Mouse (Mus musculus): ENCODE results near the gene Erg. TPM values are rescaled to one million over a fixed set of nuclear protein-coding genes. Genes with fewer than 3 reads are reported as not detected.

Gene Erg
- polyA plus RNA-seq, 1 experiment from 2014 or later = 1.8 TPM

- Histone ChIP-seq H3K27me3 (no peaks in the 10 kb centered on the region), H3K4me3 (replicated peaks) (no peak overlapping the region), H3K4me1 (replicated peaks) (no peaks in the 10 kb centered on the region), H3K9ac (no peak overlapping the region), H3K9me3 (replicated peaks) (no peaks in the 10 kb centered on the region), H3K36me3 (replicated peaks) (no peaks in the 10 kb centered on the region), H3K4me2 (no peak overlapping the region), H3K27ac (replicated peaks) (no peak overlapping the region)
- ATAC-seq (ENCODE audit: insufficient read depth) = no peak
- 21% methylated on average over 5 of the region's 5 CpGs for WGBS (ENCODE audit: insufficient replicate concordance)
Observed at GRCm38 (mm10) chr16:95478558-95478957, 107.8 kb downstream of the Erg start.

- no peak overlapping the region for H3K4me3 ChIP-seq (replicated peaks)
- WGBS (ENCODE audit: insufficient replicate concordance) = 56% methylated on average over 3 of the region's 3 CpGs
- H3K27me3 ChIP-seq = no peaks in the 10 kb centered on the region
- H3K9ac ChIP-seq = no peak overlapping the region
- no peak overlapping the region for H3K4me2 ChIP-seq
- H3K4me1 ChIP-seq (replicated peaks) = no peaks in the 10 kb centered on the region
- no peak for ATAC-seq (ENCODE audit: insufficient read depth)
- no peaks in the 10 kb centered on the region for H3K9me3 ChIP-seq (replicated peaks)
- H3K36me3 ChIP-seq (replicated peaks) = no peaks in the 10 kb centered on the region
- H3K27ac ChIP-seq (replicated peaks) = no peak overlapping the region
Observed at GRCm38 (mm10) chr16:95475041-95475440, 111.4 kb downstream of the Erg start.

GRCm38 (mm10) chr16:95473946-95474345 is 112.4 kb downstream of the Erg start:
- no peak for ATAC-seq (ENCODE audit: insufficient read depth)
- no peaks in the 10 kb centered on the region for H3K4me1 ChIP-seq (replicated peaks)
- 57% methylated on average over 3 of the region's 3 CpGs for WGBS (ENCODE audit: insufficient replicate concordance)

GRCm38 (mm10) chr16:95472771-95473170 is 113.6 kb downstream of the Erg start:
- H3K4me2 ChIP-seq = no peak overlapping the region
- no peak for ATAC-seq (ENCODE audit: insufficient read depth)
- no peak overlapping the region for H3K27ac ChIP-seq (replicated peaks)
- H3K36me3 ChIP-seq (replicated peaks) = no peaks in the 10 kb centered on the region
- H3K9ac ChIP-seq = no peak overlapping the region
- no peaks in the 10 kb centered on the region for H3K9me3 ChIP-seq (replicated peaks)
- 79% methylated on average over 11 of the region's 11 CpGs for WGBS (ENCODE audit: insufficient replicate concordance)
- no peaks in the 10 kb centered on the region for H3K4me1 ChIP-seq (replicated peaks)
- no peaks in the 10 kb centered on the region for H3K27me3 ChIP-seq
- H3K4me3 ChIP-seq (replicated peaks) = no peak overlapping the region

More at GRCm38 (mm10) chr16:95473946-95474345, 112.4 kb downstream of the Erg start:
- Histone ChIP-seq H3K4me2 (no peak overlapping the region), H3K27ac (replicated peaks) (no peak overlapping the region), H3K9ac (no peak overlapping the region), H3K27me3 (no peaks in the 10 kb centered on the region), H3K4me3 (replicated peaks) (no peak overlapping the region), H3K9me3 (replicated peaks) (no peaks in the 10 kb centered on the region), H3K36me3 (replicated peaks) (no peaks in the 10 kb centered on the region)

GRCm38 (mm10) chr16:95469262-95470139 is 116.9 kb downstream of the Erg start:
- H3K36me3 ChIP-seq (replicated peaks) = no peaks in the 10 kb centered on the region
- no peak overlapping the region for H3K27ac ChIP-seq (replicated peaks)
- H3K4me1 ChIP-seq (replicated peaks) = no peaks in the 10 kb centered on the region
- no peak overlapping the region for H3K4me2 ChIP-seq
- no peak for ATAC-seq (ENCODE audit: insufficient read depth)
- no peaks in the 10 kb centered on the region for H3K27me3 ChIP-seq
- no peak overlapping the region for H3K9ac ChIP-seq
- 59% methylated on average over 9 of the region's 9 CpGs for WGBS (ENCODE audit: insufficient replicate concordance)
- H3K9me3 ChIP-seq (replicated peaks) = no peaks in the 10 kb centered on the region
- H3K4me3 ChIP-seq (replicated peaks) = no peak overlapping the region

GRCm38 (mm10) chr16:95467893-95468292 is 118.5 kb downstream of the Erg start:
- no peaks in the 10 kb centered on the region for H3K36me3 ChIP-seq (replicated peaks)
- H3K4me1 ChIP-seq (replicated peaks) = no peaks in the 10 kb centered on the region
- no peak overlapping the region for H3K4me2 ChIP-seq
- H3K27ac ChIP-seq (replicated peaks) = no peak overlapping the region
- WGBS (ENCODE audit: insufficient replicate concordance) = 76% methylated on average over 2 of the region's 2 CpGs
- no peaks in the 10 kb centered on the region for H3K9me3 ChIP-seq (replicated peaks)
- no peak for ATAC-seq (ENCODE audit: insufficient read depth)
- no peak overlapping the region for H3K4me3 ChIP-seq (replicated peaks)
- H3K9ac ChIP-seq = no peak overlapping the region
- H3K27me3 ChIP-seq = no peaks in the 10 kb centered on the region

GRCm38 (mm10) chr16:95466548-95466947 is 119.8 kb downstream of the Erg start:
- ATAC-seq (ENCODE audit: insufficient read depth) = no peak
- Histone ChIP-seq H3K4me1 (replicated peaks) (no peaks in the 10 kb centered on the region), H3K27me3 (no peaks in the 10 kb centered on the region), H3K4me2 (no peak overlapping the region), H3K36me3 (replicated peaks) (no peaks in the 10 kb centered on the region), H3K4me3 (replicated peaks) (no peak overlapping the region), H3K27ac (replicated peaks) (no peak overlapping the region), H3K9me3 (replicated peaks) (no peaks in the 10 kb centered on the region), H3K9ac (no peak overlapping the region)
- WGBS (ENCODE audit: insufficient replicate concordance) = 88% methylated on average over 1 of the region's 1 CpGs

GRCm38 (mm10) chr16:95464609-95465008 is 121.8 kb downstream of the Erg start:
- Histone ChIP-seq H3K27me3 (peaks cover 9% of the 10 kb centered on the region; the same call in 1 of the 2 replicates), H3K36me3 (replicated peaks) (no peaks in the 10 kb centered on the region), H3K4me2 (no peak overlapping the region), H3K27ac (replicated peaks) (no peak overlapping the region), H3K4me1 (replicated peaks) (no peaks in the 10 kb centered on the region), H3K9ac (no peak overlapping the region), H3K9me3 (replicated peaks) (no peaks in the 10 kb centered on the region), H3K4me3 (replicated peaks) (no peak overlapping the region)
- ATAC-seq (ENCODE audit: insufficient read depth) = no peak
- WGBS (ENCODE audit: insufficient replicate concordance) = 53% methylated on average over 8 of the region's 8 CpGs

GRCm38 (mm10) chr16:95463796-95464195 is 122.6 kb downstream of the Erg start:
- ATAC-seq (ENCODE audit: insufficient read depth) = no peak
- peaks cover 17% of the 10 kb centered on the region for H3K27me3 ChIP-seq
- no peaks in the 10 kb centered on the region for H3K9me3 ChIP-seq (replicated peaks)
- no peak overlapping the region for H3K4me2 ChIP-seq
- H3K4me1 ChIP-seq (replicated peaks) = no peaks in the 10 kb centered on the region
- no peak overlapping the region for H3K9ac ChIP-seq
- no peak overlapping the region for H3K27ac ChIP-seq (replicated peaks)
- 31% methylated on average over 6 of the region's 6 CpGs for WGBS (ENCODE audit: insufficient replicate concordance)
- H3K4me3 ChIP-seq (replicated peaks) = no peak overlapping the region
- no peaks in the 10 kb centered on the region for H3K36me3 ChIP-seq (replicated peaks)

- Histone ChIP-seq H3K9me3 (replicated peaks) (no peaks in the 10 kb centered on the region), H3K4me3 (replicated peaks) (no peak overlapping the region), H3K9ac (no peak overlapping the region), H3K27me3 (peaks cover 35% of the 10 kb centered on the region), H3K36me3 (replicated peaks) (no peaks in the 10 kb centered on the region), H3K4me1 (replicated peaks) (no peaks in the 10 kb centered on the region), H3K27ac (replicated peaks) (no peak overlapping the region), H3K4me2 (no peak overlapping the region)
- WGBS (ENCODE audit: insufficient replicate concordance) = 62% methylated on average over 7 of the region's 7 CpGs
- ATAC-seq (ENCODE audit: insufficient read depth) = no peak
Observed at GRCm38 (mm10) chr16:95461941-95462340, 124.5 kb downstream of the Erg start.

- no peaks in the 10 kb centered on the region for H3K36me3 ChIP-seq (replicated peaks)
- no peak overlapping the region for H3K27ac ChIP-seq (replicated peaks)
- no peak for ATAC-seq (ENCODE audit: insufficient read depth)
- H3K4me2 ChIP-seq = no peak overlapping the region
- H3K27me3 ChIP-seq = peaks cover 41% of the 10 kb centered on the region
- no peak overlapping the region for H3K4me3 ChIP-seq (replicated peaks)
- WGBS (ENCODE audit: insufficient replicate concordance) = 62% methylated on average over 2 of the region's 2 CpGs
- H3K4me1 ChIP-seq (replicated peaks) = no peaks in the 10 kb centered on the region
- H3K9ac ChIP-seq = no peak overlapping the region
- H3K9me3 ChIP-seq (replicated peaks) = no peaks in the 10 kb centered on the region
Observed at GRCm38 (mm10) chr16:95460336-95460735, 126.1 kb downstream of the Erg start.

GRCm38 (mm10) chr16:95459325-95459691 is 127.1 kb downstream of the Erg start:
- H3K27me3 ChIP-seq = peaks cover 41% of the 10 kb centered on the region
- H3K4me1 ChIP-seq (replicated peaks) = no peaks in the 10 kb centered on the region
- no peaks in the 10 kb centered on the region for H3K9me3 ChIP-seq (replicated peaks)
- no peaks in the 10 kb centered on the region for H3K36me3 ChIP-seq (replicated peaks)
- H3K4me2 ChIP-seq = no peak overlapping the region
- no peak overlapping the region for H3K9ac ChIP-seq
- no peak overlapping the region for H3K4me3 ChIP-seq (replicated peaks)
- peak overlapping the region; percentile 16; the same call in 1 of the 2 replicates for H3K27ac ChIP-seq (replicated peaks)
- no peak for ATAC-seq (ENCODE audit: insufficient read depth)
- 16% methylated on average over 5 of the region's 5 CpGs for WGBS (ENCODE audit: insufficient replicate concordance)
